Mouse (Mus musculus): Measurements from ENCODE around the gene Slc26a5. TPM values are rescaled to one million over a fixed set of nuclear protein-coding genes. Genes with fewer than 3 reads are reported as not detected.

Gene Slc26a5
- not detected in 2 replicates for total RNA-seq (2012; rRNA removed)
- total RNA-seq (2014; rRNA removed), result not detected in 2 replicates
- polyA plus RNA-seq (2012; ENCODE audit: insufficient read length, low read depth), result not detected in 2 replicates

GRCm38 (mm10) chr5:21865346-21866107, at the start of gene Slc26a5:
Slc26a5 (minus strand) TSS chr5:21865604.
- DNase-seq (ENCODE audit: extremely low read depth), result no peak
- Histone ChIP-seq H3K4me2 (ENCODE audit: insufficient read depth, low read depth, poor library complexity, severe bottlenecking) (peak within 1 kb of the TSS; percentile 77), H3K27ac (ENCODE audit: insufficient read depth, low read depth) (no peak within 1 kb of the TSS), H3K27me3 (replicated peaks) (no peaks in the 10 kb centered on the region), H3K9ac (ENCODE audit: insufficient read depth, low read depth) (no peak within 1 kb of the TSS), H3K4me3 (replicated peaks in 1 of 3; ENCODE audit: low read depth in 2 of 3, low read length in 2 of 3, poor library complexity in 1 of 3) (no peak within 1 kb of the TSS), H3K36me3 (replicated peaks in 1 of 2; ENCODE audit: control insufficient read depth in 1 of 2, insufficient read depth in 1 of 2, low read length in 1 of 2) (no peaks in the 10 kb centered on the region), H3K4me1 (ENCODE audit: control insufficient read depth in 1 of 2, insufficient read depth in 2 of 2) (peaks cover 0 to 12% of the 10 kb centered on the region in 2 experiments; a peak in 2 of 4 replicates), H3K79me2 (replicated peaks; ENCODE audit: control insufficient read depth, extremely low read depth, insufficient read depth, poor library complexity, severe bottlenecking) (no peaks in the 10 kb centered on the region), H3K9me3 (replicated peaks; ENCODE audit: low read length) (no peaks in the 10 kb centered on the region)
- TF ChIP-seq BHLHE40 (IDR thresholded peaks at IDR 0.05; ENCODE audit: low read depth, low read length) (0 out of 2 replicates have a peak, but pooled peaks have one; percentile 14), MXI1 (IDR thresholded peaks at IDR 0.05; ENCODE audit: low read depth, low read length) (no peak), ZMIZ1 (IDR thresholded peaks at IDR 0.05; ENCODE audit: low read depth, low read length) (no peak)
- in situ Hi-C loops (cut with MboI; ENCODE audit: low pct_ligation_motif_present, low pct_unique_long_range_greater_than_20kb, low sequenced_read_pairs), result no loop called here
- dilution Hi-C loops (cut with MboI; ENCODE audit: extremely low pct_ligation_motif_present, extremely low pct_unique_long_range_greater_than_20kb, low sequenced_read_pairs), result no loop called here

- dilution Hi-C loops (cut with MboI; ENCODE audit: extremely low pct_ligation_motif_present, extremely low pct_unique_long_range_greater_than_20kb, low sequenced_read_pairs), result no loop called here
- no peak overlapping the region for H3K4me2 ChIP-seq (ENCODE audit: insufficient read depth, low read depth, poor library complexity, severe bottlenecking)
- no peak for DNase-seq (ENCODE audit: extremely low read depth)
- no peak overlapping the region for H3K27ac ChIP-seq (ENCODE audit: insufficient read depth, low read depth)
- H3K79me2 ChIP-seq (replicated peaks; ENCODE audit: control insufficient read depth, extremely low read depth, insufficient read depth, poor library complexity, severe bottlenecking), result no peaks in the 10 kb centered on the region
- H3K27me3 ChIP-seq (replicated peaks), result no peaks in the 10 kb centered on the region
- H3K9ac ChIP-seq (ENCODE audit: insufficient read depth, low read depth), result no peak overlapping the region
- no peaks in the 10 kb centered on the region for H3K4me1 ChIP-seq (ENCODE audit: control insufficient read depth in 1 of 2, insufficient read depth in 2 of 2)
- TF ChIP-seq CTCF (conservative IDR thresholded peaks at IDR 0.05 in 1 of 2, IDR thresholded peaks at IDR 0.05 in 1 of 2; ENCODE audit: low read depth in 2 of 2, low read length in 2 of 2), result no peak
- TF ChIP-seq MXI1 (IDR thresholded peaks at IDR 0.05; ENCODE audit: low read depth, low read length), result no peak
- TF ChIP-seq SMC3 (IDR thresholded peaks at IDR 0.05; ENCODE audit: low read depth, low read length), result no peak
- no peak for TF ChIP-seq NELFE (IDR thresholded peaks at IDR 0.05; ENCODE audit: low read depth, low read length)
- no peak for TF ChIP-seq ETS1 (conservative IDR thresholded peaks at IDR 0.05; ENCODE audit: low read depth, low read length)
- no peak for TF ChIP-seq GABPA (IDR thresholded peaks at IDR 0.05; ENCODE audit: insufficient replicate concordance, low read depth, low read length)
- no peak for TF ChIP-seq PAX5 (IDR thresholded peaks at IDR 0.05; ENCODE audit: low read length)
- TF ChIP-seq MEF2A (IDR thresholded peaks at IDR 0.05; ENCODE audit: borderline replicate concordance, low read depth, low read length), result no peak
- TF ChIP-seq POLR2A (IDR thresholded peaks at IDR 0.05; ENCODE audit: low read depth, low read length), result no peak
- TF ChIP-seq ELF1 (IDR thresholded peaks at IDR 0.05; ENCODE audit: low read depth, low read length), result no peak
- TF ChIP-seq NRF1 (IDR thresholded peaks at IDR 0.05; ENCODE audit: low read depth, low read length), result no peak
- TF ChIP-seq USF1 (IDR thresholded peaks at IDR 0.05; ENCODE audit: low read depth, low read length), result no peak
- TF ChIP-seq JUN (IDR thresholded peaks at IDR 0.05; ENCODE audit: insufficient read depth, low read depth, low read length), result no peak
- no peak for TF ChIP-seq USF2 (conservative IDR thresholded peaks at IDR 0.05; ENCODE audit: low read depth, low read length)
- TF ChIP-seq MAZ (IDR thresholded peaks at IDR 0.05; ENCODE audit: low read depth, low read length), result no peak
- H3K9me3 ChIP-seq (replicated peaks; ENCODE audit: low read length), result peaks cover 2% of the 10 kb centered on the region
- no peaks in the 10 kb centered on the region for H3K36me3 ChIP-seq (replicated peaks in 1 of 2; ENCODE audit: control insufficient read depth in 1 of 2, insufficient read depth in 1 of 2, low read length in 1 of 2)
- no peak overlapping the region for H3K4me3 ChIP-seq (replicated peaks in 1 of 3; ENCODE audit: low read depth in 2 of 3, low read length in 2 of 3, poor library complexity in 1 of 3)
- in situ Hi-C loops (cut with MboI; ENCODE audit: low pct_ligation_motif_present, low pct_unique_long_range_greater_than_20kb, low sequenced_read_pairs), result no loop called here
Observed at GRCm38 (mm10) chr5:21914776-21915175, 49.4 kb upstream of the Slc26a5 start.
